Mouse (Mus musculus) small intestine, adult 2 months (tissue): ENCODE data around the gene Nrp2.

Experiments used
- CTCF ChIP-seq: fragments of 200-500 bp; IDR thresholded peaks from 2 replicates; pipeline ENCODE4 v1.5.1; 2012; ENCODE audit warnings: low read depth, mild to moderate bottlenecking, control low read depth, inconsistent platforms, low read length, moderate library complexity, mixed read lengths; ENCODE audit not compliant: insufficient replicate concordance, insufficient read length; ENCODE audit errors: extremely low read depth
- POLR2A ChIP-seq: fragments of 200-500 bp; IDR thresholded peaks from 2 replicates; pipeline ENCODE4 v1.6.1; 2012; ENCODE audit warnings: low read depth, mild to moderate bottlenecking, control low read depth, inconsistent platforms, low read length, moderate library complexity

GRCm38 (mm10) chr1:62820170-62820569 lies 117.1 kb downstream of the Nrp2 start:
- TF ChIP-seq CTCF (peak; percentile 27; the same call in 1 of the 2 replicates), POLR2A (no peak)
